Mouse (Mus musculus) lung, adult 2 months (tissue): Measurements from ENCODE around the gene Mmp19. TPM values are rescaled to one million over a fixed set of nuclear protein-coding genes. Genes with fewer than 3 reads are reported as not detected.

Source experiments
- DNase-seq: peaks from one replicate; pipeline ENCODE4 v3.0.0; 2022
- H3K4me1 ChIP-seq: fragments of 200-500 bp; 2 replicates; pipeline ENCODE4 v1.6.1; 2011; ENCODE audit warnings: low read length; ENCODE audit not compliant: control insufficient read depth, insufficient read depth
- H3K4me3 ChIP-seq: fragments of 200-500 bp; replicated peaks from 2 replicates; pipeline ENCODE3; 2011; ENCODE audit warnings: low read depth, mild to moderate bottlenecking, control low read depth, low read length; ENCODE audit errors: extremely low read depth
- CTCF ChIP-seq: fragments of 200-500 bp; IDR thresholded peaks from 2 replicates; pipeline ENCODE4 v1.5.1; 2011; ENCODE audit warnings: mild to moderate bottlenecking, low read length, control low read depth; ENCODE audit not compliant: insufficient read depth
- POLR2A ChIP-seq: fragments of 200-500 bp; IDR thresholded peaks from 2 replicates; pipeline ENCODE4 v1.6.1; 2011; ENCODE audit warnings: low read depth, mild to moderate bottlenecking, control low read depth, low read length, borderline replicate concordance; ENCODE audit errors: extremely low read depth
- WGBS: fragments of 180-500 bp; shearing (Covaris S2); methylation state at CpG from one replicate; pipeline ENCODE4 v1.1.7; 2018; 5-methylcytosine and 5-hydroxymethylcytosine counted together
- polyA plus RNA-seq: library from polyadenylated mRNA; depleted of rRNA; stranded (reverse); fragments of >200 nt; gene quantifications from 2 replicates; pipeline ENCODE4 v1.2.3, GENCODE M21; 2012; rRNA removed

The Mmp19 gene
- polyA plus RNA-seq: 10.0 and 10.3 TPM in 2 replicates

- TF ChIP-seq POLR2A (no peak), CTCF (no peak)
- no peak for DNase-seq
- peak within 1 kb of the TSS; percentile 50 for H3K4me3 ChIP-seq
- WGBS: 65% methylated on average over 7 of the region's 7 CpGs
- H3K4me1 ChIP-seq: no peaks in the 10 kb centered on the region
Measured at GRCm38 (mm10) chr10:128790398-128791124, at the start of gene Mmp19. Gene Mmp19, plus strand, starts transcription at chr10:128790910.

- TF ChIP-seq POLR2A: no peak
- TF ChIP-seq CTCF: no peak
- Histone ChIP-seq H3K4me1 (peaks cover 20% of the 10 kb centered on the region), H3K4me3 (peak overlapping the region; percentile 75)
- 20% methylated on average over 4 of the region's 4 CpGs for WGBS
- DNase-seq: no peak
Measured at GRCm38 (mm10) chr10:128742616-128743015, 48.1 kb upstream of the Mmp19 start.

GRCm38 (mm10) chr10:128743235-128743634 is 47.5 kb upstream of the Mmp19 start:
- Histone ChIP-seq H3K4me3 (peak overlapping the region; percentile 75), H3K4me1 (peaks cover 20% of the 10 kb centered on the region)
- WGBS: 1% methylated on average over 7 of the region's 7 CpGs
- no peak for TF ChIP-seq CTCF
- no peak for DNase-seq

GRCm38 (mm10) chr10:128743791-128744191 is 46.9 kb upstream of the Mmp19 start:
- TF ChIP-seq CTCF (no peak), POLR2A (peak; percentile 59)
- Histone ChIP-seq H3K4me1 (peaks cover 20% of the 10 kb centered on the region), H3K4me3 (peak overlapping the region; percentile 75)
- WGBS: 1% methylated on average over 37 of the region's 37 CpGs
- DNase-seq: peak; percentile 75

GRCm38 (mm10) chr10:128744211-128744610 is 46.5 kb upstream of the Mmp19 start:
- TF ChIP-seq POLR2A (0 out of 2 replicates have a peak, but pooled peaks have one; percentile 13), CTCF (no peak)
- Histone ChIP-seq H3K4me1 (peaks cover 20% of the 10 kb centered on the region), H3K4me3 (peak overlapping the region; percentile 75)
- 21% methylated on average over 8 of the region's 8 CpGs for WGBS
- no peak for DNase-seq

- H3K4me1 ChIP-seq: peaks cover 20% of the 10 kb centered on the region
- TF ChIP-seq POLR2A (no peak), CTCF (no peak)
- H3K4me3 ChIP-seq: peak within 1 kb of the TSS; percentile 75
- peak; percentile 50 for DNase-seq
- WGBS: 14% methylated on average over 18 of the region's 18 CpGs
Measured at GRCm38 (mm10) chr10:128744680-128745601, 45.8 kb upstream of the Mmp19 start, which contains the start of gene Dgka. Gene Dgka, minus strand, starts transcription at chr10:128744855.

- TF ChIP-seq POLR2A: no peak
- TF ChIP-seq CTCF: no peak
- DNase-seq: no peak
- Histone ChIP-seq H3K4me3 (no peak overlapping the region), H3K4me1 (peaks cover 17% of the 10 kb centered on the region)
- 76% methylated on average over 10 of the region's 10 CpGs for WGBS
Measured at GRCm38 (mm10) chr10:128745946-128746613, 44.6 kb upstream of the Mmp19 start.

- TF ChIP-seq POLR2A (no peak), CTCF (no peak)
- H3K4me1 ChIP-seq: peaks cover 17% of the 10 kb centered on the region
- no peak for DNase-seq
- WGBS: 27% methylated on average over 9 of the region's 9 CpGs
- peak overlapping the region; percentile 88 for H3K4me3 ChIP-seq
Measured at GRCm38 (mm10) chr10:128746972-128747645, 43.6 kb upstream of the Mmp19 start.

GRCm38 (mm10) chr10:128747646-128748251 is 43.0 kb upstream of the Mmp19 start, which contains the start of gene Pym1:
Gene Pym1, plus strand, starts transcription at chr10:128747889.
- H3K4me3 ChIP-seq: peak within 1 kb of the TSS; percentile 88
- peaks cover 17% of the 10 kb centered on the region for H3K4me1 ChIP-seq
- WGBS: under 1% methylated on average over 36 of the region's 36 CpGs
- DNase-seq: peak; percentile 85
- no peak for TF ChIP-seq CTCF
- TF ChIP-seq POLR2A: peak; percentile 66; the same call in 1 of the 2 replicates
